Mouse (Mus musculus) megakaryocyte progenitor cell, adult 5-6 weeks (primary cell): ENCODE data around the gene Plac8. TPM values are rescaled to one million over a fixed set of nuclear protein-coding genes. Genes with fewer than 3 reads are reported as not detected.

Source experiments
- ATAC-seq: replicated peaks from 2 replicates; pipeline ENCODE4 v1.8.0; 2016; ENCODE audit warnings: mild to moderate bottlenecking, moderate TSS enrichment, inconsistent platforms; ENCODE audit not compliant: poor library complexity
- total RNA-seq, 2 experiments: library from RNA; stranded (forward) in 1 of 2; stranded (reverse) in 1 of 2; fragments of 157-497, 149-512 nt in 1 of 2; fragments of 200-1000 nt in 1 of 2; gene quantifications; 2 replicates each; pipeline versions ENCODE4 v1.2.3 to v1.2.4; 2015 to 2017

Plac8 gene
- total RNA-seq, 2 experiments from 2014 or later = 3,832 to 4,454 TPM

GRCm38 (mm10) chr5:100546294-100547080 is 25.6 kb downstream of the Plac8 start:
- ATAC-seq = peak; percentile 70

DNA sequence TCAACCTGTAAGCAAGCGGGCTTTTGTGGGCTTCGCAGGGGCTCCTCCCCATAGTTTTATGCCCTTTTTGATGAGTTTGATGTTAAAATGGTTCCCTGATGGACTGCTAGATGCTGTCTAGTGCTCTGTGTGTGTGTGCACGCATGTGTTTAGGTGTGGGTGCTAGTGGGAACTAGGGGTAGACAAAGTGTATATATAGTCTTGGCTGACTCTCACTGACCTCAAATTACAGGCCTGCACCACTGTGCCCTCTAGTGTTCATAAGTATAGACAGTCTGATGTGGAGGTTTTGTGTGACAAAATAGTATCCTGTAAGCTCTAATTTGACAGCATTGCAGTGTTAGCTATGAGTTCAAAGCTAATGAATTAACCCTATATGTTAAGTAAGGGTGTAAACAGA is 35.4 kb downstream of the Plac8 start:
- peak; percentile 96 for ATAC-seq

DNA sequence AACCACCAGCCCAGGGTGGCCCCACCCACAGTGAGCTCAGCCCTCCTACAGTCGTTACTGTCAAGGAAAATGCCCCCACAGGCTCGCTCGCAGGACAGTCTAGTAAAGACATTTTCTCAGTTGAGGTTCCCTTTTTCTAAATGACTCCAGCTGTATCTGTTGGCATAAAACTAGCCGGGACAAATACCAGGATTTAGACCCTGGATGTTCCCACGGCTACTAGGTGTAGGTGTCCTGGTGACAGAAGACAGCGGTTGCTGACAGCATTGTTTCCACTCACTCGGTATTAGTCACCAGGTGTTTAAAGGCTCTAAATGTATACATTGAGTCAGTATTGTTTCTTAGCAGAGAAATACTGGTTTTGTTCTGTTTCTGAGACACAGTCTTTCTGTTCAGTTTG is 36.2 kb downstream of the Plac8 start:
- no peak for ATAC-seq

DNA sequence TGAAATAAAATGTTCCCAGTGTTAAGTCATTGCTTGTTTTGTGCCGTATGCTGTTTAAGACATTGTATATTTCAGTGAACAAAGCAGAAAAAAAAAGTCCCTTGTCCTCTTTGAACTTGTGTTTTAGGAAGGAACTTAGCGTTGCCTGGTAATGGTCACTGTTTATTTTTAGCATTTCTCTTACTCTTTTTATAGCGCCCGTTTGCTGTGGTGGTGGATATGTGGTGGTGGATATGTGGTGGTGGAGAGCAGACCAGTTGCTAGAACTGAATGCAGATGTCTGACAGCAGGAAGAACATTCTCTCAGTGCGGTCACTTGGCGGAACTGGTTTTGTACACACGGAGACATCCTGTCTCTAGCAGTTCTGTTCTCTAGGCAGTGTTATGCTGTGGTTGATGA is 45.9 kb downstream of the Plac8 start:
- ATAC-seq = peak; percentile 98

DNA sequence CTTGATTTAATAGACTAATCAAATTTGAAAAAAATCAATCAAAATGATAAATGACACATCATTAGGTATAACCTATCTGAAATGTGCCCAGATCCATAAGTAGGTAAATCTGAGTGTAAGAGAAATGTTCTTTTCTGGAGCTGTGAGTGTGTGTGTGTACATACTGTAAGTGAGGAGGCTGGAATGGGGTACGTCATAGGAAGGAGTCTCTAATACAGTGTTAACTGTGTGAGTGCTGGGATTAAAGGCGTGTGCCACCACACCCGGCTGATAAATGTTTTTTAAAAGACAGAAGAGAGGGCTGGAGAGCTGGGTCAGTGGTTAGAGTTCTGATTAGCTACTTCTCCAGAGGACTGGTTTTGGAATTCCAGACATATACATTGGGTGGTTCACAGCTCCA is 46.4 kb downstream of the Plac8 start:
- peak; percentile 53 for ATAC-seq

DNA sequence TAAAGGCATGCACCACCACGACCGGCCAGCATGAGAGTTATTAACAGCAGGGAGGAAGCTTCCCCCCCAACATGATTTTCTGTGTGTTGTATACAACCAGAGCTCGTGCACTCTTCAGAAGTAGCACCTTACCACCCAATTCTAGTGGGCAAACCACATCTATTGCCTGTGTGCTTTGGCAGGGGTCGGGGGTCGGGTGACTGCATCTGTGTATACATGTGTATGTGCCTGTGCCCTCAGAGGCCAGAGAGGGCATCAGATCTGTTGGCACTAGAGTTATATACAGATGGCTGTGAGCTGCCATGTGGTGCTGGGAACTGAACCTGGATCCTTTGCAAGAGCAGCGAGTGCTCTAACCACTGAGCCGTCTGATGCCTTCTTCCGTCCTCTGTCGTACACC is 47.1 kb downstream of the Plac8 start:
- ATAC-seq = no peak

DNA sequence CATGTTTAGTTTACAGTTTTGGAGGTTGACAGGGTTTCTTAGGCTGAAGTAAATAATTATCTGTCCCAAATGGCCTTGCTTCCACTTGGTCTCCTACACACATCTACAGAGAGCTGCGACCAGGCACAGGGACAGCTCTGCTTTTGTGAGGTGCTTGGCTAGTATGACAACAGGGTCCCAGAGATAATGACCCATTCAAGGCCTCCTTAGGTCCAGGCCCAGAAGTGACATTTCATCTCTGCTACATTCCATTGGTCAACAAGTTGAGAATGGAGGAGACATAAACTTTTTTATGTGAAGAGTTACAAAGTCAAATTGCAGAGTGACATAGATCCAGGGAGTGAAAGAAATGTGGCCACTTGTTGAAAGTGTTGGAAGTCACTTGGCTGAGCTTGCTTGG is 48.7 kb downstream of the Plac8 start:
- ATAC-seq = no peak

- no peak for ATAC-seq
These were observed 51.8 kb downstream of the Plac8 start for GRCm38 (mm10) chr5:100520223-100520622.

- 0 out of 2 replicates have a peak, but pooled peaks have one; percentile 2 for ATAC-seq
These were observed 53.0 kb downstream of the Plac8 start for GRCm38 (mm10) chr5:100519027-100519411.

DNA sequence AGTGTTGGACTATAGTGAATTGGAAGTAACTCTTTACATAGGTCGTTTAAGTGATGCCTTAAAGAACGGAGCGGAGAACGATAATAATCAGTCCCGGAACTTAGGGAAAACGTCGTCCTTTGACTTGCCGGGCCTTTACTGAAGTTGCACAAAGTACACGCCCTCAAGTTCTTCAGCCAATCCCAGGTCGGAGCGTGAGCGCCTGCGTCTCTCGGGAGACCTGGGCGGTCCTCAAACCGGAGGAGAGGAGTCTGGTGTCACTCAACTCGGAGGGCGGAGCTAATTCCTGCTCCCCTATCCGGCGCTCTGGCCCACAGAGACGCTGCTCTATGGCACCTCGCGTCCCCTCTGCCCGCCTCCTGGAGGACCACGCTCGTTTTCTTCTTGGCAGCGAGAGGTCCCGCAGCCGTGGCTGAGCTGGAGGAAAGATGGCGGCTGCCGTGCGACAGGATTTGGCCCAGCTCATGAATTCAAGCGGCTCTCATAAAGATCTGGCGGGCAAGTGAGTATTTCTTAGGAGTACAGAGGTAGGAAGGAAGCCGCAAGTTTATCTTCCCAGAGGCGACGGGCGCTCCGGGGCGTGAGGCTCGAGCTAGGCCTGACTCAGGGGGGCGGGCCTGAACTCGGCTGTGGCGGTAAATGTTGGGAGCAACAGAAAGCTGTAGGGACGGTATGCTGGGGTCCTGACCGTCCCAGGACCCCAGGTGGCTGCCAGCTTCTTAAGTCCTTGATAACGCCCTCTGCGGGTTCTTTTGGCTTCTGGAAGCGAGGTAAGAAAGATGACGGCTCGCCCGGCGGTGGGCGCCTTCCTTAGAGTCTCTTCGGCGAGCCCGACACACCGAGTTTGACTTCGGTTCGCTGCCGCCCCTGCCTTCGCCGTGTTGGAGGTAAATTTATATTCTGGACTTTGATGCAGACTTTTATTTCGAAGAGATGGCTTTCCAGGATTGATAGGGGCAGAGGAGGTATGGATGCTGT is 53.7 kb downstream of the Plac8 start, which contains the start of gene Cops4:
Gene Cops4 (plus strand): TSS at position 261 of the 978 bp plus-strand sequence.
- peak; percentile 98 for ATAC-seq

- no peak for ATAC-seq
These were observed 59.5 kb downstream of the Plac8 start for GRCm38 (mm10) chr5:100512576-100512975.

DNA sequence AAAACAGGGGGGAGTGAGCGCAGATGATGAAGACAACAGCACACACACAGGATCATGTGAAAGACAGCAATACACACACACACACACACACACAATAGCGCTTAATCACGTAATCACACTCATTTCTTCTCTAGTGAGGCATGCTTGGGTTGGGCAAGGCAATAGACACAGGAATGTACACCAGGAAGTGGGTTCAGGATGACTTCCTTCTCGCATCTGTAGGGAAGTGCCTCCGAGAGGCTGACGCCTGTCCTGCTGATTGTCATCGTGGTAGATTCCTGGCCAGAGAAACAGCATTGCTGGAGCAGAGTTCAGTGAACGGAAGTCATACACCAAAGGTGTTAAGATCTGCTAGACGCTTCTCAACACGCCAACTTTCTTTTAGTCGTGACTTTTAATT is 62.8 kb downstream of the Plac8 start:
- ATAC-seq = peak; percentile 91

Other genes starting within 250 kb of the Plac8 start
- gene Sec31a, start 156.0 kb downstream of the Plac8 start, total RNA-seq (2015) = 158 and 166 TPM in 2 replicates
- gene Sec31a, start 156.0 kb downstream of the Plac8 start, total RNA-seq (2017) = 125 and 137 TPM in 2 replicates
- 25.5 and 31.1 TPM in 2 replicates for gene Lin54, start 71.6 kb downstream of the Plac8 start, total RNA-seq (2015)
- gene Lin54, start 71.6 kb downstream of the Plac8 start, total RNA-seq (2017) = 30.1 and 44.3 TPM in 2 replicates
- gene Cops4, start 53.9 kb downstream of the Plac8 start, total RNA-seq (2015) = 87.1 and 98.6 TPM in 2 replicates
- 137 and 159 TPM in 2 replicates for gene Cops4, start 53.9 kb downstream of the Plac8 start, total RNA-seq (2017)
- 41.9 and 51.4 TPM in 2 replicates for gene Coq2, start 102.9 kb upstream of the Plac8 start, total RNA-seq (2015)
- 41.3 and 42.0 TPM in 2 replicates for gene Coq2, start 102.9 kb upstream of the Plac8 start, total RNA-seq (2017)
- 20.9 and 26.2 TPM in 2 replicates for gene Hpse, start 147.5 kb upstream of the Plac8 start, total RNA-seq (2015)
- gene Hpse, start 147.5 kb upstream of the Plac8 start, total RNA-seq (2017) = 24.9 and 25.6 TPM in 2 replicates
- 17.5 and 29.2 TPM in 2 replicates for gene Helq, start 226.4 kb upstream of the Plac8 start, total RNA-seq (2015)
- 20.3 and 21.2 TPM in 2 replicates for gene Helq, start 226.4 kb upstream of the Plac8 start, total RNA-seq (2017)
- 97.1 and 108 TPM in 2 replicates for gene Mrps18c, start 226.4 kb upstream of the Plac8 start, total RNA-seq (2015)
- gene Mrps18c, start 226.4 kb upstream of the Plac8 start, total RNA-seq (2017) = 176 and 192 TPM in 2 replicates
- 25.6 and 33.5 TPM in 2 replicates for gene Abraxas1, start 248.7 kb upstream of the Plac8 start, total RNA-seq (2015)
- 33.9 and 44.7 TPM in 2 replicates for gene Abraxas1, start 248.7 kb upstream of the Plac8 start, total RNA-seq (2017)